Mouse (Mus musculus) kidney, embryonic 15.5 days (tissue): Measurements from ENCODE around the gene Bcl9. TPM values are rescaled to one million over a fixed set of nuclear protein-coding genes. Genes with fewer than 3 reads are reported as not detected.

Source experiments
- ATAC-seq: fragments of 200-750 bp; cut with Nextera tagmentation; replicated peaks from 2 replicates; pipeline ENCODE4 v1.8.0; 2017; ENCODE audit warnings: moderate TSS enrichment; ENCODE audit not compliant: low FRiP score
- H3K27ac ChIP-seq: fragments of 300-500 bp; sonication (generic); 2 replicates; pipeline ENCODE4 v1.5.1; 2015; ENCODE audit warnings: mild to moderate bottlenecking, inconsistent platforms
- H3K27me3 ChIP-seq: fragments of 300-500 bp; sonication (generic); 2 replicates; pipeline ENCODE4 v1.6.1; 2015; ENCODE audit warnings: inconsistent platforms
- H3K36me3 ChIP-seq: fragments of 300-500 bp; sonication (generic); 2 replicates; pipeline ENCODE4 v1.6.1; 2015; ENCODE audit warnings: inconsistent platforms
- H3K4me1 ChIP-seq: fragments of 300-500 bp; sonication (generic); 2 replicates; pipeline ENCODE4 v1.6.1; 2015; ENCODE audit warnings: inconsistent platforms
- H3K4me2 ChIP-seq: fragments of 300-500 bp; sonication (generic); 2 replicates; pipeline ENCODE4 v1.6.1; 2015; ENCODE audit warnings: moderate library complexity, mild to moderate bottlenecking, inconsistent platforms
- H3K4me3 ChIP-seq: fragments of 300-500 bp; sonication (generic); replicated peaks from 2 replicates; pipeline ENCODE4 v1.5.1; 2015; ENCODE audit warnings: mild to moderate bottlenecking, inconsistent platforms
- H3K9ac ChIP-seq: fragments of 300-500 bp; sonication (generic); 2 replicates; pipeline ENCODE4 v1.6.1; 2015; ENCODE audit warnings: mild to moderate bottlenecking, inconsistent platforms
- H3K9me3 ChIP-seq: fragments of 300-500 bp; sonication (generic); replicated peaks from 2 replicates; pipeline ENCODE4 v1.6.1; 2016; ENCODE audit warnings: inconsistent platforms
- WGBS: fragments of 180-500 bp; shearing (Covaris S2); methylation state at CpG from one replicate; pipeline ENCODE4 v1.1.7; 2015; ENCODE audit warnings: mixed read lengths; 5-methylcytosine and 5-hydroxymethylcytosine counted together
- polyA plus RNA-seq: library from polyadenylated mRNA; unstranded; fragments of >200 nt; fragmentation: Nextera tagmentation; extraction: Ambion mirVana; gene quantifications from 2 replicates; pipeline ENCODE4 v1.2.1, GENCODE M21; 2015

The Bcl9 gene
- 61.3 and 66.6 TPM in 2 replicates for polyA plus RNA-seq

GRCm38 (mm10) chr3:97297553-97298432, at the start of gene Bcl9:
Gene Bcl9 (minus strand): TSS chr3:97297917.
- H3K4me2 ChIP-seq, result peak within 1 kb of the TSS; percentile 82
- peak within 1 kb of the TSS; percentile 65 for H3K4me3 ChIP-seq
- peak; percentile 89 for ATAC-seq
- H3K9me3 ChIP-seq, result 0 out of 2 replicates have a peak, but pooled peaks cover 3% of the 10 kb centered on the region
- peaks cover 47% of the 10 kb centered on the region for H3K4me1 ChIP-seq
- peak within 1 kb of the TSS; percentile 99 for H3K27ac ChIP-seq
- no peaks in the 10 kb centered on the region for H3K27me3 ChIP-seq
- WGBS, result 0% methylated on average over 21 of the region's 21 CpGs
- H3K36me3 ChIP-seq, result no peaks in the 10 kb centered on the region
- H3K9ac ChIP-seq, result peak within 1 kb of the TSS; percentile 70

GRCm38 (mm10) chr3:97339193-97339576, 41.5 kb upstream of the Bcl9 start:
- H3K4me2 ChIP-seq, result no peak overlapping the region
- no peak for ATAC-seq
- H3K27ac ChIP-seq, result no peak overlapping the region
- no peak overlapping the region for H3K9ac ChIP-seq
- no peaks in the 10 kb centered on the region for H3K9me3 ChIP-seq
- H3K36me3 ChIP-seq, result no peaks in the 10 kb centered on the region
- WGBS, result 70% methylated on average over 5 of the region's 5 CpGs
- no peaks in the 10 kb centered on the region for H3K27me3 ChIP-seq
- peaks cover 23% of the 10 kb centered on the region for H3K4me1 ChIP-seq
- H3K4me3 ChIP-seq, result no peak overlapping the region

- H3K4me2 ChIP-seq, result 0 out of 2 replicates have a peak overlapping the region, but pooled peaks have one; percentile 7
- no peaks in the 10 kb centered on the region for H3K36me3 ChIP-seq
- 26% methylated on average over 13 of the region's 13 CpGs for WGBS
- H3K4me3 ChIP-seq, result no peak overlapping the region
- H3K9me3 ChIP-seq, result no peaks in the 10 kb centered on the region
- no peaks in the 10 kb centered on the region for H3K27me3 ChIP-seq
- peak; percentile 77 for ATAC-seq
- H3K9ac ChIP-seq, result no peak overlapping the region
- H3K27ac ChIP-seq, result no peak overlapping the region
- H3K4me1 ChIP-seq, result peaks cover 23% of the 10 kb centered on the region
These were observed 40.9 kb upstream of the Bcl9 start for GRCm38 (mm10) chr3:97338522-97339192.

DNA sequence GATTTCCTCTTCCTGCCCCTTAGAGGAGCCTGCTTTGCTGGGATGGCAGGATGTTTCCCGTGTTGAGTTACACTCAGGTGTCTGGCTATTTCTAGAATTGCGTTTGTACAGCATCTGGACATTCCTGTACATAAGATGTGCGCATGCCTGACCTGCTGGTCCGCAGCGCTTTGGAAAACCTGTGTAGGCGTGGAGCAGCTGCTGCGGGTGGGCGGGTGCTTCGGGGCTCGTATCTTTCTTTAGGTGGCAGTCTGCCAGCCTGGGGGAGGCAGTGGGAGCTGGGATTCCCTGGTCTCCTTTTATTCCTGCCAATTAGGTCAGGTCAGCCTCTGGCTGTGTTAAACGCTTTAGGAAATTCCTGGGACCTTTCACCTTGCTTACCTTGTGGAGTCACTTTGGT, 39.6 kb upstream of the Bcl9 start:
- Histone ChIP-seq H3K9ac (no peak overlapping the region), H3K36me3 (no peaks in the 10 kb centered on the region), H3K4me3 (no peak overlapping the region), H3K9me3 (no peaks in the 10 kb centered on the region), H3K27me3 (no peaks in the 10 kb centered on the region), H3K27ac (no peak overlapping the region), H3K4me2 (peak overlapping the region; percentile 43), H3K4me1 (peaks cover 23% of the 10 kb centered on the region)
- peak; percentile 61 for ATAC-seq
- WGBS, result 17% methylated on average over 11 of the region's 11 CpGs

- WGBS, result 30% methylated on average over 4 of the region's 4 CpGs
- no peak overlapping the region for H3K9ac ChIP-seq
- no peak overlapping the region for H3K4me2 ChIP-seq
- H3K27me3 ChIP-seq, result no peaks in the 10 kb centered on the region
- ATAC-seq, result no peak
- no peaks in the 10 kb centered on the region for H3K36me3 ChIP-seq
- H3K27ac ChIP-seq, result peak overlapping the region; percentile 57; the same call in 1 of the 2 replicates
- H3K4me3 ChIP-seq, result no peak overlapping the region
- H3K4me1 ChIP-seq, result peaks cover 23% of the 10 kb centered on the region
- no peaks in the 10 kb centered on the region for H3K9me3 ChIP-seq
These were observed 38.6 kb upstream of the Bcl9 start for GRCm38 (mm10) chr3:97336331-97336730.

DNA sequence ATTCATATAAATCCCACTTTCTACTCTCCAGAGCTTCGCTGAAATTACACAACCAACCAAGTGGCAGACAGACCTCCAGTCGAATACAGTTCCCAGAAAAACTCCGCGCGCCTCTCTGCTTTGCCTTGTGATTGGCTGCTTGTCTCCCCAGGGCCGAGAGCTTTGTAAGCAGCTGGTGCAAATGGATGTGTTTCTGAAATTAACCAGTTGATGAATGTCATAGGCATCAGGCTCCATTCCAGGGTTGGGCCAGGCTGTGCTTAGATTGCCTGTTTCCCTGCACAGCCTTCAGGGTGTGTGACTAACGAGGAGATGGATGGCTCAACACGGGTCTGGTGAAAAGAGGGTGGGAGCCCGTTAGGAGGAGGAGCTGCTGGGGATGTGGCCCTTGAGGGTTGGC, 36.9 kb upstream of the Bcl9 start:
- Histone ChIP-seq H3K4me3 (no peak overlapping the region), H3K9ac (no peak overlapping the region), H3K9me3 (no peaks in the 10 kb centered on the region), H3K36me3 (no peaks in the 10 kb centered on the region), H3K4me1 (peaks cover 23% of the 10 kb centered on the region), H3K27ac (no peak overlapping the region), H3K4me2 (no peak overlapping the region), H3K27me3 (no peaks in the 10 kb centered on the region)
- ATAC-seq, result no peak
- WGBS, result 55% methylated on average over 9 of the region's 9 CpGs

- Histone ChIP-seq H3K4me3 (no peak overlapping the region), H3K36me3 (no peaks in the 10 kb centered on the region), H3K4me2 (no peak overlapping the region), H3K9me3 (no peaks in the 10 kb centered on the region), H3K27me3 (no peaks in the 10 kb centered on the region), H3K9ac (no peak overlapping the region), H3K4me1 (peaks cover 12% of the 10 kb centered on the region), H3K27ac (no peak overlapping the region)
- no peak for ATAC-seq
- 81% methylated on average over 12 of the region's 12 CpGs for WGBS
These were observed 34.5 kb upstream of the Bcl9 start for GRCm38 (mm10) chr3:97332172-97332571.

- Histone ChIP-seq H3K27ac (no peak overlapping the region), H3K9me3 (no peaks in the 10 kb centered on the region), H3K27me3 (no peaks in the 10 kb centered on the region), H3K4me3 (no peak overlapping the region), H3K4me1 (peaks cover 6% of the 10 kb centered on the region; the same call in 1 of the 2 replicates), H3K9ac (no peak overlapping the region), H3K4me2 (no peak overlapping the region), H3K36me3 (no peaks in the 10 kb centered on the region)
- 88% methylated on average over 2 of the region's 2 CpGs for WGBS
- ATAC-seq, result no peak
These were observed 30.1 kb upstream of the Bcl9 start for GRCm38 (mm10) chr3:97327809-97328208.

- Histone ChIP-seq H3K27me3 (no peaks in the 10 kb centered on the region), H3K9ac (no peak overlapping the region), H3K4me3 (no peak overlapping the region), H3K4me2 (no peak overlapping the region), H3K4me1 (peaks cover 6% of the 10 kb centered on the region; the same call in 1 of the 2 replicates), H3K36me3 (no peaks in the 10 kb centered on the region), H3K27ac (no peak overlapping the region), H3K9me3 (no peaks in the 10 kb centered on the region)
- ATAC-seq, result no peak
- WGBS, result 85% methylated on average over 1 of the region's 1 CpGs
These were observed 29.6 kb upstream of the Bcl9 start for GRCm38 (mm10) chr3:97327356-97327755.

GRCm38 (mm10) chr3:97325621-97326345, 28.1 kb upstream of the Bcl9 start:
- no peak overlapping the region for H3K4me2 ChIP-seq
- ATAC-seq, result no peak
- H3K36me3 ChIP-seq, result no peaks in the 10 kb centered on the region
- no peak overlapping the region for H3K9ac ChIP-seq
- no peaks in the 10 kb centered on the region for H3K9me3 ChIP-seq
- no peak overlapping the region for H3K27ac ChIP-seq
- no peak overlapping the region for H3K4me3 ChIP-seq
- H3K27me3 ChIP-seq, result no peaks in the 10 kb centered on the region
- WGBS, result 54% methylated on average over 15 of the region's 15 CpGs
- peaks cover 6% of the 10 kb centered on the region; the same call in 1 of the 2 replicates for H3K4me1 ChIP-seq

DNA sequence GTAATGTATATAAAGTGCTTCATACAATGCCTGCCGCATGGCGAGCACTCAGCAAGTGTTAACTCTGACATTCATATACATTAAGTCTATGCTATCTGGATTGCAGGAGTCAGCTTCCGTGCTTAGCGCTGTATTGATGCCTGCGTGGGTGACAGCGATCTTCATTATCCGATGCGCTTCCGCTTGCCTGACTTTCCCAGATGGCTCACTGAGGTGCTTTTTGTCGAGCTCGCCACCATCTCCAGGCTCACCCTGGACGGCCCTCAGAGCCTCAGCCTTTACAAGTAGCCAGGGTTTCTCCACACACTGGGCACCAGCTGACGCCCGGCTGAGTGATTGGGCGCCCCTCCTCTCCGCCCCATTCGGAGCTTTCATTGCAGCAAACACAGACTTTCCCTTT, 26.3 kb upstream of the Bcl9 start:
- 60% methylated on average over 17 of the region's 17 CpGs for WGBS
- H3K27me3 ChIP-seq, result no peaks in the 10 kb centered on the region
- H3K36me3 ChIP-seq, result no peaks in the 10 kb centered on the region
- ATAC-seq, result no peak
- H3K4me2 ChIP-seq, result no peak overlapping the region
- H3K4me3 ChIP-seq, result no peak overlapping the region
- peaks cover 6% of the 10 kb centered on the region; the same call in 1 of the 2 replicates for H3K4me1 ChIP-seq
- H3K9ac ChIP-seq, result no peak overlapping the region
- H3K9me3 ChIP-seq, result no peaks in the 10 kb centered on the region
- H3K27ac ChIP-seq, result no peak overlapping the region

DNA sequence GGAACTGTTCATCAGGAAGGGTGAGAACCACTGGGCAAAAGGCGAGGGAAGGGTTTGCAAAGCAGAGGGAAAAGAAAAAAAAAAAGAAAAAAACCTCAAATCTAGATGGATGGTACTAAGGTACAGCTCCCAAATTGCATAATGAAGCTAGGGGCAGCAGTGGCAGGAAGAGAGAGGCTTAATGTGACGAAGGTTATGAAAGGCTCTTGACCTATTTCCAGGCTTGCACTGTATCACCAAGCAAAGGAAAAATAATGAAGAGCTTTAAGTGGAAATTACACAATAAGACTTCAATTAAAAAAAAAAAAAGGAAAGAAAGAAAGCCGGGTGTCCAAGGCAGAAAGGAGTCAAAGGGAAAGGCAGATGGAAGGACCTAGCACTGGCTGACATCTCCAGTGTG, 19.6 kb upstream of the Bcl9 start:
- Histone ChIP-seq H3K36me3 (no peaks in the 10 kb centered on the region), H3K27ac (no peak overlapping the region), H3K4me1 (peaks cover 8% of the 10 kb centered on the region), H3K9me3 (no peaks in the 10 kb centered on the region), H3K4me2 (no peak overlapping the region), H3K27me3 (no peaks in the 10 kb centered on the region), H3K9ac (no peak overlapping the region), H3K4me3 (no peak overlapping the region)
- WGBS, result 83% methylated on average over 3 of the region's 3 CpGs
- no peak for ATAC-seq
